Mouse (Mus musculus) G1E (cell line): ENCODE data around the gene Hexim2.

Experiments used
- CTCF ChIP-seq: IDR thresholded peaks from 2 replicates; pipeline ENCODE4 v1.5.1; 2012; ENCODE audit warnings: low read depth, low read length, inconsistent platforms, mixed read lengths
- POLR2AphosphoS5 ChIP-seq: IDR thresholded peaks from 2 replicates; pipeline ENCODE4 v1.6.1; 2012; ENCODE audit warnings: low read depth, low read length, inconsistent platforms; ENCODE audit not compliant: insufficient replicate concordance

DNA sequence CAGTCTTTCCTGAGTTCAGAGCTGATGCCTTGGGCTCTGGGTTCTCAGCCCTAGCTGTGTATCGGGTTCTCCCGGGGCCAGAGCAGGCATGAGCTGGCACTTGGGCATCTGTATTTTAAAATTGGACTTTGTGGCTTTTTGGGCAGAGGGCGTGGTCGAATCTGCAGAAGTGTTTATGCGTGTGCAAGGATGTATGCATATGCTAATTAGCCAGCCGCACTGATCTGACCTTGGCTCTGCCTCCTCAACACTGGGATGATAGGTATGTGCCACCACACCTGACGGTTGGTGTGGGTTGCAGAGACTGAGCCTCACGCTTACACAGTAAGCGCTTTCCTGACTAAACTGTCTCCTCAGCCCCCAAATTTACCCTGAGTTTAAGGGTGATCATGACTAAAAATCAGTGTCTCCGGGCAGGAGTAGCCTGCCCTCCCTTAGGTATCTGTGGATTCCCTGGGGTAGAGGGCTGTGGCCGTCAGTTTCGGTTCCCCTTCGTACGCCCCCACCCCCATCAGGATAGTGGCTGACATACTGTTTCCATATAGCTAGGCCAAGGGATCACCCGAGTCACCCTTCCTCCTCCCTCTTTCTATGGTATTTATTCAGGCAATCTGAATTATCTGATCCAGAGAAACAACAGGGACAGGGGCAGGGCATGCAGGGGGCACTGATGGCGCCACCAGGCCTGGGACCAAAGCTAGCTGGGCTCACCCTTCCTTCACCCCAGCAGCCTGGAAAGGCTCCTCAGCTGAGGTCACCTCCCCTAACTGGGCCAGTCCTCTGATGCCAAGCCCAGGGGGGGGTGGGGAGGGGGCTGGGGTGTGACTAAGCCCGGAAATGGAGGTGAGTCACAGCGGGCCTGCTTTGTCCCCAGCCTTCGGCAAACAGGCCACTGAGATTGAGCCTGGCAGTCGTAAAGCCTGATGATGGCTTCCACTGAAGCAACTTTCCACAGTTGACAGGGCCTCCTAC is 38.1 kb upstream of the Hexim2 start:
- TF ChIP-seq CTCF (no peak), POLR2AphosphoS5 (no peak)
